Mouse (Mus musculus): Measurements from ENCODE around the gene Ptprs.

DNA sequence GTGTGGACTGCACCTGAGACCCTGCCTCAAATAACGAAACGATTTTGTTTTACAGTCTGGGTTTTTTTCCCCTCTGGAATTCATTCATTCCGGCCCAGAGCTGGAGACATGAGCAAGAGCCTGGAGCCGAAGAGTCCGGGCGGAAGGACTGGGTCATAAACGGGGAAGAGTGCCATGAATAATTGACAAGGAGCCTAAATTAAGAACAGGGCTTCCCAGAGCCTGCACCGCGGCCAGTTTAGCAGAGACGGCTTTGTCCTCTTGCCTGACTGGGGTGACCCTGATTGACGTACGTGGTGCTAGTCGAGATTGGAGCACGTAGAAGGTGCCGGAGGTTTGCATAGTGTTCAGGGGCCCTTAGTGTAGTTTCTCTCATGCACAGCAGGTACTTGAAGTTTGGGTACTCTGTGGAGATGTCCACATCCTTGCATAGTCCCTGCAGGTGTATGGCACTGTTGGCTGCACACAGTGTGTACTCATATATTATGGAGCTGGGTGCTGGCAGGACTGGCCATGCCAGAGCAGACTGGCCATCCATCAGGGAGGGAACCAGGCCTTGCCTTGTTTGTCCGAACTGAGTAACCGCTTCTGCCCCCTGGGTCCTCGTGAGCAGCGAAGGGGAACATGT, 1.0 kb upstream of the Ptprs start:
- TF ChIP-seq POLR2A (IDR thresholded peaks at IDR 0.05; ENCODE audit: low read depth, low read length) (no peak), CTCF (IDR thresholded peaks at IDR 0.05; ENCODE audit: borderline replicate concordance, insufficient read depth, low read length) (no peak)
